Mouse (Mus musculus) forebrain, postnatal 0 days (tissue): ENCODE results near the gene Tie1. TPM values are rescaled to one million over a fixed set of nuclear protein-coding genes. Genes with fewer than 3 reads are reported as not detected.

Source experiments
- ATAC-seq: fragments of 200-750 bp; cut with Nextera tagmentation; 2 replicates; pipeline ENCODE4 v1.8.0; 2017; ENCODE audit warnings: mild to moderate bottlenecking, moderate library complexity
- DNase-seq: peaks from one replicate; pipeline ENCODE4 v3.0.0-alpha.2; 2015
- H3K27ac ChIP-seq: fragments of 300-500 bp; sonication (generic); 2 replicates; pipeline ENCODE4 v1.5.1; 2014; ENCODE audit warnings: low read depth, mild to moderate bottlenecking, antibody characterized with exemption, low read length, moderate library complexity, mixed read lengths
- H3K27me3 ChIP-seq: fragments of 300-500 bp; sonication (generic); 2 replicates; pipeline ENCODE4 v1.6.1; 2014; ENCODE audit warnings: mild to moderate bottlenecking, low read length, mixed read lengths; ENCODE audit not compliant: insufficient read depth
- H3K36me3 ChIP-seq: fragments of 300-500 bp; sonication (generic); 2 replicates; pipeline ENCODE4 v1.6.1; 2014; ENCODE audit warnings: mild to moderate bottlenecking, moderate library complexity; ENCODE audit not compliant: insufficient read depth
- H3K4me1 ChIP-seq: fragments of 300-500 bp; sonication (generic); 2 replicates; pipeline ENCODE4 v1.6.1; 2014; ENCODE audit warnings: antibody characterized with exemption; ENCODE audit not compliant: insufficient read depth
- H3K4me2 ChIP-seq: fragments of 300-500 bp; sonication (generic); 2 replicates; pipeline ENCODE4 v1.6.1; 2014; ENCODE audit warnings: low read depth, mild to moderate bottlenecking, moderate library complexity
- H3K4me3 ChIP-seq: fragments of 300-500 bp; sonication (generic); 2 replicates; pipeline ENCODE4 v1.5.1; 2014; ENCODE audit warnings: low read depth, low read length, mixed read lengths
- H3K9ac ChIP-seq: fragments of 300-500 bp; sonication (generic); 2 replicates; pipeline ENCODE4 v1.6.1; 2014; ENCODE audit warnings: mild to moderate bottlenecking
- H3K9me3 ChIP-seq: fragments of 300-500 bp; sonication (generic); 2 replicates; pipeline ENCODE4 v1.6.1; 2016; ENCODE audit warnings: low read length
- CTCF ChIP-seq: sonication (generic); IDR thresholded peaks from 2 replicates; pipeline ENCODE4 v1.5.1; 2016; ENCODE audit warnings: antibody characterized with exemption, control low read depth, low read depth
- whole genome bisulfite sequencing: fragments of 180-500 bp; shearing (Covaris S2); extraction: QIAGEN DNeasy Blood & Tissue Kit; methylation state at CpG from one replicate; pipeline ENCODE4 v1.1.7; 2014; 5-methylcytosine and 5-hydroxymethylcytosine counted together
- polyA plus RNA-seq: library from polyadenylated mRNA; unstranded; fragments of >200 nt; fragmentation: Nextera tagmentation; extraction: Ambion mirVana; gene quantifications from 2 replicates; pipeline ENCODE4 v1.2.1, GENCODE M21; 2015
- total RNA-seq: library from RNA; depleted of rRNA; stranded (reverse); fragments of >200 nt; gene quantifications from 2 replicates; pipeline ENCODE4 v1.2.3, GENCODE M21; 2014

Tie1 gene
- total and polyA plus RNA-seq, 2 experiments from 2014 or later = 9.8 to 14.9 TPM

GRCm38 (mm10) chr4:118429215-118429895 lies 60.5 kb downstream of the Tie1 start:
- Histone ChIP-seq H3K9ac (no peak overlapping the region), H3K4me1 (peaks cover 18% of the 10 kb centered on the region), H3K9me3 (no peaks in the 10 kb centered on the region), H3K27me3 (no peaks in the 10 kb centered on the region), H3K36me3 (peaks cover 9% of the 10 kb centered on the region), H3K4me2 (no peak overlapping the region), H3K4me3 (no peak overlapping the region), H3K27ac (no peak overlapping the region)
- ATAC-seq (no peak), DNase-seq (no peak)
- TF ChIP-seq CTCF = no peak
- 69% methylated on average over 7 of the region's 7 CpGs for WGBS

DNA sequence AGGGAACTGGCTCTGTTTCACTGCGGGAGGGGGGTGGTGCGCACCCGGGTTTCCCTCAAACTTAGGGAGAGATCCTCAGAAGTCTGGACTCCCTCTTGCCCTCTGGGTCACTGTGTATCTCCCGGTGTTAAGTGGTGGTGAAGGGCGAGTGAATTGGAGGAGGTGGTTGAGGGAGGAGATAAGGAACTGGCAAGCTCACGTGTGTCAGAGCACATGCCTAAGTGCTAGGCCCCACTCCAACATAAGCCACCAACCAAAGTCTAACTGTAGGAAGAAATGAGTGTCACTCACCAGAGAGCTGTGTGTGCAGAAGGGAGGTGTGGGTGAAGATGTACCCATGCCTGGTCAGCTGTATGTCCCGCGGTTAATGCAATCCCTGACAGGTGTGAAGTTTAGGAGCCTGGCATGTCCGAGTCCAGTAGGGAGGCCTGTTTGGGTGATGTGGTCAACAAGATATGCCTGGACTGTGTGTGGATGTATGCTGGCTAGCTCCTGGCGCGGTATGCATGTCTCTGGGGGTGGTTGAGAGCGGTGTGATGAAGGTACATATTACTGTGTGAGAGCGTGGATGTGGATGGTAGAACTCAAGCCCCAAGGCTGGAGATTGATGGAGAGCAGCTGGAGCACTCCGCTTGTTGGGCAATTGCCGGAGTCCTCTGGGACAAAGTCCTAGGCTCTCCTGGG lies 61.2 kb downstream of the Tie1 start:
- 52% methylated on average over 15 of the region's 15 CpGs for WGBS
- Histone ChIP-seq H3K36me3 (peaks cover 9% of the 10 kb centered on the region), H3K4me2 (peak overlapping the region; percentile 88), H3K27ac (peak overlapping the region; percentile 31; the same call in 1 of the 2 replicates), H3K27me3 (no peaks in the 10 kb centered on the region), H3K4me3 (peak overlapping the region; percentile 46), H3K9ac (peak overlapping the region; percentile 58), H3K4me1 (peaks cover 18% of the 10 kb centered on the region), H3K9me3 (no peaks in the 10 kb centered on the region)
- ATAC-seq (peak; percentile 5; the same call in 1 of the 2 replicates), DNase-seq (no peak)
- TF ChIP-seq CTCF = no peak

GRCm38 (mm10) chr4:118427768-118428451 lies 62.0 kb downstream of the Tie1 start, which contains the start of gene Elovl1:
Gene Elovl1, plus strand, starts transcription at chr4:118428093.
- H3K4me1 ChIP-seq = peaks cover 18% of the 10 kb centered on the region
- H3K4me2 ChIP-seq = peak within 1 kb of the TSS; percentile 88
- ATAC-seq (peak; percentile 85), DNase-seq (peak; percentile 73)
- peak within 1 kb of the TSS; percentile 31 for H3K27ac ChIP-seq
- peak within 1 kb of the TSS; percentile 58 for H3K9ac ChIP-seq
- peak within 1 kb of the TSS; percentile 46 for H3K4me3 ChIP-seq
- TF ChIP-seq CTCF = peak; percentile 63
- no peaks in the 10 kb centered on the region for H3K9me3 ChIP-seq
- peaks cover 9% of the 10 kb centered on the region for H3K36me3 ChIP-seq
- WGBS = 4% methylated on average over 22 of the region's 31 CpGs
- no peaks in the 10 kb centered on the region for H3K27me3 ChIP-seq

DNA sequence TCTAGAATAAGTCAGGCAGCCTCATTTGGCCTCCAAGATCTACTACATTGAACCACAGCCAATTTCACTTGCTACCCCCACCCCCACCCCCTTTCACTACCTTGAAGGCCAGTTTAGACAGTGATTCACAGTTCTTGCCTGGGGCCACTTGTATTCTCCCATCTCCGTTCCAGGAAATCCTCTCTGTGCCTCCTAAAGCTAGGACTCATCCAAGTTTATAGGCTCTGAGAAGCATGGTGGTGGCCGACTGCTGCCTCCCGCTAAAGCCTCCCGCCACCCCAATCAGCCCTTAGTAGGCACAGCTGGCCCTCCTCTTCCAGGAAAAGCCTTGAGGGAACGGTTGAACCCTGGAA lies 62.5 kb downstream of the Tie1 start:
- no peak for TF ChIP-seq CTCF
- peak overlapping the region; percentile 46 for H3K4me3 ChIP-seq
- H3K27ac ChIP-seq = peak overlapping the region; percentile 31; the same call in 1 of the 2 replicates
- no peaks in the 10 kb centered on the region for H3K9me3 ChIP-seq
- peak overlapping the region; percentile 58 for H3K9ac ChIP-seq
- WGBS = 3% methylated on average over 5 of the region's 5 CpGs
- ATAC-seq (no peak; the same call in 1 of the 2 replicates), DNase-seq (no peak)
- H3K4me1 ChIP-seq = peaks cover 18% of the 10 kb centered on the region
- H3K27me3 ChIP-seq = no peaks in the 10 kb centered on the region
- H3K4me2 ChIP-seq = peak overlapping the region; percentile 88
- peaks cover 9% of the 10 kb centered on the region for H3K36me3 ChIP-seq

GRCm38 (mm10) chr4:118425374-118425773 lies 64.5 kb downstream of the Tie1 start:
- Histone ChIP-seq H3K27me3 (no peaks in the 10 kb centered on the region), H3K4me3 (no peak overlapping the region), H3K27ac (no peak overlapping the region), H3K36me3 (peaks cover 17% of the 10 kb centered on the region), H3K4me2 (no peak overlapping the region), H3K9me3 (no peaks in the 10 kb centered on the region), H3K9ac (no peak overlapping the region), H3K4me1 (peaks cover 18% of the 10 kb centered on the region)
- TF ChIP-seq CTCF = no peak
- DNase-seq = no peak
- ATAC-seq = no peak
- 84% methylated on average over 1 of the region's 1 CpGs for WGBS

DNA sequence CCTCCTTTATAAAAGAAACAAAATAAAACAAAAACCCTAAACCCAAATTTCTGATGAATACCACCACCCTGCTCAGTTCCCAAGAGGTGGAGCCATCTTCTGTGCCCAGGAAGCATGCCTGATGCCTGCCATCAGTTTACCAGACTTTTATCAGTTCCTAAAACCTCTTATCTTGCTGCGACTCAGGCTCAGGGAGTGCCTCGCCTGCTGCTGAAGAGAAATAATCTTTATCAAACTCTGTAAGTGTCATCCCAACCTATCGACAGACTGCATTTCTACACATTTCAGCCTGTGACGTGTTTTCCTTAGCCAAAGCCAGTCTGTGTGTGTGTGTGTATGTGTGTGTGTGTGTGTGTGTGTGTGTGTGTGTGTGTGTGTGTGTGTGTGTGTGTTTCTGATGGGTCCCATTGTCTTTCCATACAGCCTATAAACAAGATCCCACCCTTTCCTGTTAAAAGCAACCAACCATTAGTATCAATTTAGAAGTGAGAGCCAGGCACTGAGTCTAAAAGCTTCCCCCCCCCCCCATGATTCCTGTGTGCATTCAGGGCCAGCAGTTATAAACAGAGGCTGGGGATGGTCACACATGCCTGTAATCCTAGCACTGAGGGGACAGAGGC lies 65.2 kb downstream of the Tie1 start:
- H3K4me2 ChIP-seq = no peak overlapping the region
- no peaks in the 10 kb centered on the region for H3K9me3 ChIP-seq
- ATAC-seq (no peak), DNase-seq (no peak)
- 88% methylated on average over 4 of the region's 4 CpGs for WGBS
- TF ChIP-seq CTCF = no peak
- peaks cover 23% of the 10 kb centered on the region for H3K36me3 ChIP-seq
- peaks cover 18% of the 10 kb centered on the region for H3K4me1 ChIP-seq
- H3K27ac ChIP-seq = no peak overlapping the region
- H3K27me3 ChIP-seq = no peaks in the 10 kb centered on the region
- H3K9ac ChIP-seq = no peak overlapping the region
- no peak overlapping the region for H3K4me3 ChIP-seq
